16 mouse cellular contexts compared by ENCODE assay signal in genomic region chr12:16818513-16818912, GRCm38 (mm10). TPM values are rescaled to one million over a fixed set of nuclear protein-coding genes. Genes with fewer than 3 reads are reported as not detected.
DNase-seq lines count a peak whose midpoint lies in the region; ATAC-seq lines count a peak whose summit lies in the region.
"Had no signal": no experiment of that assay in that cellular context is flagged by ENCODE, and none has a peak within 500 bp of the region (broad histone marks: within the 10 kb centered on the region; RNA-seq: fewer than 3 reads in every experiment).

No protein-coding gene starts in this region.

- DNase-seq in embryo, embryonic 10.5 days (ENCODE audit: low spot score) = peak; percentile 75
- DNase-seq in hindbrain, embryonic 10.5 days (ENCODE audit: low spot score) = peak; percentile 64
- DNase-seq in midbrain, embryonic 10.5 days (ENCODE audit: low spot score) = peak; percentile 59
- no peak for DNase-seq in ovary, postnatal 14 days (ENCODE audit: low spot score)
- DNase-seq in right cerebral cortex, postnatal 4 days = no peak
- no peak for DNase-seq in left cerebral cortex, postnatal 36 days (ENCODE audit: low spot score in 2 of 2)
- DNase-seq: cerebellum, adult 11 months; heart, adult 2 months; kidney, postnatal 14 days; left cerebral cortex, postnatal 4 days; liver, embryonic 13.5 days; lung, postnatal 14 days; spleen, adult 18-20 months had no signal

- no peaks in the 10 kb centered on the region for H3K9me3 ChIP-seq in hindbrain, embryonic 10.5 days
- no peaks in the 10 kb centered on the region for H3K9me3 ChIP-seq in midbrain, embryonic 10.5 days (replicated peaks)
- H3K9me3 ChIP-seq in neural tube, embryonic 12.5 days = no peaks in the 10 kb centered on the region
- H3K9me3 ChIP-seq: liver, embryonic 13.5 days had no signal

- H3K36me3 ChIP-seq in hindbrain, embryonic 10.5 days = peaks cover 98% of the 10 kb centered on the region
- H3K36me3 ChIP-seq in midbrain, embryonic 10.5 days = peaks cover 96% of the 10 kb centered on the region
- peaks cover 55% of the 10 kb centered on the region for H3K36me3 ChIP-seq in neural tube, embryonic 12.5 days

- H3K4me2 ChIP-seq in neural tube, embryonic 12.5 days (replicated peaks) = peak overlapping the region; percentile 1; the same call in 1 of the 2 replicates
- H3K4me2 ChIP-seq: liver, embryonic 13.5 days had no signal

- peaks cover 21% of the 10 kb centered on the region for H3K4me1 ChIP-seq in hindbrain, embryonic 10.5 days (replicated peaks)
- H3K4me1 ChIP-seq in midbrain, embryonic 10.5 days = peaks cover 48% of the 10 kb centered on the region
- peaks cover 7% of the 10 kb centered on the region; the same call in 1 of the 2 replicates for H3K4me1 ChIP-seq in neural tube, embryonic 12.5 days

- H3K4me3 ChIP-seq in hindbrain, embryonic 10.5 days = no peak overlapping the region
- no peak overlapping the region for H3K4me3 ChIP-seq in midbrain, embryonic 10.5 days
- no peak overlapping the region for H3K4me3 ChIP-seq in neural tube, embryonic 12.5 days
- H3K4me3 ChIP-seq: erythroblast, embryonic 14.5 days; heart, adult 2 months; liver, embryonic 13.5 days had no signal

- no peaks in the 10 kb centered on the region for H3K27me3 ChIP-seq in hindbrain, embryonic 10.5 days (ENCODE audit: insufficient read depth, poor library complexity, severe bottlenecking)
- no peaks in the 10 kb centered on the region for H3K27me3 ChIP-seq in midbrain, embryonic 10.5 days (ENCODE audit: low read depth, poor library complexity, severe bottlenecking)
- no peaks in the 10 kb centered on the region for H3K27me3 ChIP-seq in neural tube, embryonic 12.5 days (replicated peaks)
- H3K27me3 ChIP-seq: liver, embryonic 13.5 days had no signal

- intact Hi-C loops in left cerebral cortex, postnatal 36 days (cut with DNase I) = no loop called here

- peak overlapping the region; percentile 78 for H3K27ac ChIP-seq in hindbrain, embryonic 10.5 days
- peak overlapping the region; percentile 70 for H3K27ac ChIP-seq in midbrain, embryonic 10.5 days (replicated peaks)
- no peak overlapping the region for H3K27ac ChIP-seq in neural tube, embryonic 12.5 days
- H3K27ac ChIP-seq: heart, adult 2 months; liver, embryonic 13.5 days had no signal

- H3K9ac ChIP-seq in neural tube, embryonic 12.5 days = no peak overlapping the region
- H3K9ac ChIP-seq: liver, embryonic 13.5 days had no signal

- WGBS in hindbrain, embryonic 10.5 days = 43% methylated on average over 11 of the region's 11 CpGs
- WGBS in midbrain, embryonic 10.5 days = 47% methylated on average over 11 of the region's 11 CpGs
- WGBS in neural tube, embryonic 12.5 days = 32% methylated on average over 11 of the region's 11 CpGs

- ATAC-seq in neural tube, embryonic 12.5 days (ENCODE audit: low FRiP score, low read depth) = peak; percentile 72

RNA-seq across cellular contexts. Expression of gene E2f6, which starts 7.8 kb away (rescaled TPM):
- 65.4 TPM in 2 replicates for polyA plus RNA-seq in hindbrain, embryonic 10.5 days (2016; fragmentation: Nextera tagmentation; extraction: Ambion mirVana)
- 72.8 and 73.0 TPM in 2 replicates for polyA plus RNA-seq in midbrain, embryonic 10.5 days (2016; fragmentation: Nextera tagmentation; extraction: Ambion mirVana)
- 57.8 and 60.6 TPM in 2 replicates for polyA plus RNA-seq in neural tube, embryonic 12.5 days (2016; fragmentation: Nextera tagmentation; extraction: Ambion mirVana)
- total RNA-seq in left cerebral cortex, postnatal 36 days (2021) = 10 to 100 TPM; 32.4 to 37.5 TPM

RNA-seq across cellular contexts. Expression of gene Greb1, which starts 17.8 kb away (rescaled TPM):
- polyA plus RNA-seq in hindbrain, embryonic 10.5 days (2016; fragmentation: Nextera tagmentation; extraction: Ambion mirVana) = 19.0 and 28.1 TPM in 2 replicates
- 24.0 and 31.0 TPM in 2 replicates for polyA plus RNA-seq in midbrain, embryonic 10.5 days (2016; fragmentation: Nextera tagmentation; extraction: Ambion mirVana)
- 3.8 and 4.4 TPM in 2 replicates for polyA plus RNA-seq in neural tube, embryonic 12.5 days (2016; fragmentation: Nextera tagmentation; extraction: Ambion mirVana)
- 1 to 10 TPM; 1.5 to 1.9 TPM for total RNA-seq in left cerebral cortex, postnatal 36 days (2021)
- total RNA-seq: MEL had no signal
- polyA plus RNA-seq: erythroblast, embryonic 14.5 days had no signal

Comparison
In these comparisons a context has a peak if more than half of its experiments do, and no peak if none do; other contexts are left out.
1. DNase-seq: peak in embryo, embryonic 10.5 days (single experiment), hindbrain, embryonic 10.5 days (single experiment) and midbrain, embryonic 10.5 days (single experiment); none in ovary, postnatal 14 days (single experiment), right cerebral cortex, postnatal 4 days (single experiment) and left cerebral cortex, postnatal 36 days (0 of 2).